Mouse (Mus musculus): ENCODE data around the gene Rex1bd.

Rex1bd gene

GRCm38 (mm10) chr8:70501820-70502529 lies 4.6 kb downstream of the Rex1bd start:
- no peak for DNase-seq

- peak in 1 of 2 experiments; percentile 48 for DNase-seq
Measured at GRCm38 (mm10) chr8:70500386-70501301, 5.9 kb downstream of the Rex1bd start.

GRCm38 (mm10) chr8:70495771-70496062 lies 10.8 kb downstream of the Rex1bd start:
- no peak for DNase-seq

DNA sequence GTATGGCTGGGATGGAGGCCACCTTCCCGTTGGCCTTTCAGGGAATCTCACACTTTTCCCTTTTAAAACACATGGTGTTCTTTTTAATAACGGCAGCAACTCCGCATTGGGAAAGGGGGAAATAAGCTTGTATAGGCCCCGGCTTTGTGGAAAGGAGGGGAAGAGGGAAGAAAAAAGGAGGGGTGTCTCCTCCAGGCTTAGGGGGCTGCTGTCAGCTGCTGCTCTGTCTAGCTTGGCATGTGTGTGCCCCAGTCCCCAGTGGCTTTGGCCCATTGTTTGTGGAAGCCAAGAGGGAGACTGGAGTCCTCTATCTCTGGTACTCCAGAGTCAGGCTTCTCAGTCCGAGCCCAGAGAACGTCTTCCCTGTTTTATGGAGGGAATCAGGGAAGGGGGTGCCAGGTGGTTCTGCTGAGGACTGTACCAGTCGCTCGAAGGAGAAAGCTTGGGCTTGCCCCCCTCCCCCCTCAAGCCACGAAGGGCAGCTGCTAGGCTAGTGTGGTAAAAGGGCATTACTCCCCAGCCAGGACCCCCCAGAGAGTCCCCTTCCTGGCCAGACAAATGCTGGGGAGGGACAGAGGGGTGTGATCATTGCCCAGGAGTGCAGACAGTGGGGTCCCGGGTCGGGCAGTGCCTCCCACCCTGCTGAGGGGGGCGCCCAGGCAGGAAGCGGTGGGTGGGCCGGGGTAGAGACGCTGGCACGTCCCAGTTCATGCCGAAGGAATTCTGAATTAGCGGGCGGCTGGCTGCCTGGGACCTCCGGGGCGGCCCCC lies 11.4 kb downstream of the Rex1bd start:
- DNase-seq = no peak

- no peak for DNase-seq
Measured at GRCm38 (mm10) chr8:70494416-70494945, 12.1 kb downstream of the Rex1bd start.

DNA sequence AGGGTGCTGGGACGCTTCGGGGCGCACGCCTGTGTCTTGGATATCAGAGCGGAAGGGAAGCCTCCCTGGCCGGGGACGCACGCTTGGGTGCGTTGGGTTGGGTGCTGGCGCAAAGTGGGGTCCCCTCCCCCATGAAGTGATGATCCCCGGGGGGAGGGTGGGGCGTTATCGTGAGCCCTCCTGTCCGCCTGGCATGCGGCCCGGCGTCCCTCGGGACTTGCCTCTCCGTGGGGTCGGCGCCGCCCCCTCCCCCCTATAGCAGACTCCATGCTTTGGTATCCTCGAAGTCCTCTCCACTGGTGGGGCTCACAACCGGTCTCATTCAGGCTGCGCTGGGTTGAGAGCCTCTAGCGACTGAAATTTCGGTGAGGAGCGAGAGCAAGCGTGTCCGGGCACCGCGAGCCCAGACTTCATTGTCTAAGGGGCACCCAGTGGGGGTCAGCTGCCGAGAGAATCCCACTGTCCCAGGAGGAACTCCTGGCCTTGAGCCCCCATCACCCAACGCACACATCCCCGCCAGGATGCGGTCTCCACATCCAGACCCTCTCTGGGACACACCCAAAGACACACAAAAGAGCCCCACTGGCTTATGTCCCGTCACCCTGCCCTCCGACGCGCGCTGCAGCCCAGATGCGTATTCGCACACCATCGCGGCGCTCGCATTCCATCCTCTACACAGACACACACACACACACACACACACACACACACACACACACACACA lies 12.7 kb downstream of the Rex1bd start:
- DNase-seq = no peak

- no peak for DNase-seq
Measured at GRCm38 (mm10) chr8:70492664-70493640, 13.6 kb downstream of the Rex1bd start, which contains the start of gene Crlf1. TSS of gene Crlf1 (plus strand) at chr8:70493158.

- no peak for DNase-seq
Measured at GRCm38 (mm10) chr8:70490880-70491495, 15.6 kb downstream of the Rex1bd start.

DNA sequence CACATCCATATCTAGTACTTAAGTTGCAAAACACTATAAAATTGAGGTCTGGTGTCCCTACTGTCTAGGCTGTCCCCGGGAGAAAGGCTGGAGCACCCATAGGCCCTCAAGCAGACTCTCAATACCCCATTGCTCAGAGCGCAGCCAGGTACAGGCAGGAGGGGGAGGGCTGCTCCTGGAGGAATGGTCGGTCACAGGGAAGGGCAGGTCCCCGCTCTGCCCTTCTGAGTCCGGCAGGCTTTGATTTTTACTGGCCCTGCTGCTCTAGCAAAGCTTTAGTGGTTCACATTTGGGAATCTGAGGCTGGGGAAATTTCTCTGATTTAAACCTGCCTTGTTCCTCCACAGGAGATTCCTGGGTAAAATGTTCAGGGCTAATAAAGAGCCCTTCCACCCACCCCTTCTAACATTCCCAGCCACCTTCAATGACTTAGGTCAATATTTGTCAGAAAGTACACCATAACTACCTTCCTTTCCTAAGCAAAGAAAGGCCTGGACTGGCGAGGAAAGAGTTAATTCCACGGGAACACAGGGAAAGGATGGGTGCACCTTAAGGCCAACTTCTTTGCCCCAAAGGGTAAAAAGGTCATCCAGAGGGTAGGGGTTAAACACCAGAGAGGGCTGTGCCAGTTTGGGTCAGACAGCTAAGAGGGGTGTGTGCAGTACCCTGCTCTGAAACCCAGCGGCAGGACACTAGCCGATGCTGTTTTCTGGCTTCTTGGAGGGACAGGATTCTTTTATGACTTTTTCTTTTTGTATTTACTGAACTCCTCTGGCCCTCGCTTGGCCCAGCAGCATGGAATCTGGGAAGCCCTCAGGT lies 16.3 kb downstream of the Rex1bd start:
- DNase-seq = peak in 1 of 2 experiments; percentile 15

DNA sequence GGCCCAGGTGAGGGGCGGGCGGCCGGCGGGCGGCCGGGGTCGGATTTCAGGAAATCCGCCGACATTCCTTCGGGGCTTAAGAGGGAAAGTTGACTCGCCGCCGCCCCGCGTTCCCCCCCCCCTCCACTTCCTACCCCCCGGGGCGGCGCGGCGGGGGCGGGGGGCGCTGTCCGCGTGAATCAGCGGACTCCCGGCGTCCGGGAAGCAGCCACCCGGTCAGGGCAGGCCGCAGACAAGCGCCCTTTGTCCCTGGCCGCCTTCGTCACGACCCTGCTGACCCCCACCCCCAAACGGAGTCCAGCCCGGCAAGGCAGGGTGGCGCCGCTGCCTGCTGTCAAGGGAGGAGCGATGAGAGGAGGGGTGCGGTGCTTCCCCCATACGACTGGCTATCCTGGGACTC lies 17.0 kb downstream of the Rex1bd start:
- DNase-seq = peak in 1 of 2 experiments; percentile 51

DNA sequence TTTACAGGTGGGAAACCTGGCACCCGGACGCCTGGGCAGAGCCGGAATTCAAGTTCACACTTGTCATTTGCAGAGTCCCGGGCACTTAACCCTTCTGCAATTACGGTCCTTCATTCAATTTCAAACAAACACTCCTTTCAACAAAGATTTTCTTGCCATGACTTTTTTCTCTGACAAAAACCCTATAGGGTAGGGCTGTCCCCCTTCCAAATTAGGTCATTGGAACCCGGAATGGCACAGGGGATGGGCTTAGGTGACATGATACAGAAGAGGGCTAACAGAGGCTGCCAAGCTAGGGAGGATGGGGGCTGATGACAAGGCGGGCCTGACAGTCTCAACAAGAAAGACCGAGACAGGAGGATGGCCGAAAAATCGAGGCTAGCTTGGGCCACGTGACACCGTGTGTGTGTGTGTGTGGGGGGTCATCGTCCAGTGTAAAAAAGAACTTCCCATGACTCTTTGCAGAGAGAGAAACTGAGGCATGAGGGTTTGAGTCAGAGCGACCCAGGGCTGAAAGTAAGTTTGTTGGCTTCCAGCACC lies 17.6 kb downstream of the Rex1bd start:
- no peak for DNase-seq

- peak; percentile 57 to 70 for DNase-seq
Measured at GRCm38 (mm10) chr8:70487993-70488796, 18.4 kb downstream of the Rex1bd start.

DNA sequence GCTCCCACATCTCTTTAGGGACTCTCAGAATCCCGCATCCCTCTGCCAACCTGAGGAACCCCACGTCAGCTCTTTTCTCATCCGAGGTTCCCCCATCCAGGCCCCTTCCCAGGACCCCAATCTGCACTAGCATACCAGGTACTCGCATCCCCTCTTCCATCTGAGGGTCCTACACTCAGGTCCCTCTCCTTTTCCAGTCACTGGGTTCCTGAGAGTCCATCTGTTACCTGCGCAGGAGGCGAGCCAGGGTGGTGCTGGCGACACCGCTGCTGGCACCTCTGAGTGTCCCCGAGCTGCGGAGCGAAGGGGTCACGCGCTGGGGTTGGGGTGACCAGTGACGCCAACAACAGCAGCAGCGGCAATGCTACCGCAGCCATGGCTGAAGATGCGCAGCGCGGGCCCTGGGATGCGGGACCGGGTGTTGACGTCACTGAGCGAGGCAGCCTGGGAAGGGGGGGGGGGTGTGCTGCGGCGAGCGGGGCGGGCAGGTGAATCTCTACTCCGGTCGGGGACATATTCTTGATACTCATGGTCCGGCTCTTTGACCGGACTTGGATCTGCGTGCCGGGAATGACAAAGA lies 19.5 kb downstream of the Rex1bd start, which contains the start of gene Tmem59l:
Tmem59l (minus strand) TSS at position 418 of the 580 bp plus-strand sequence.
- no peak for DNase-seq

DNA sequence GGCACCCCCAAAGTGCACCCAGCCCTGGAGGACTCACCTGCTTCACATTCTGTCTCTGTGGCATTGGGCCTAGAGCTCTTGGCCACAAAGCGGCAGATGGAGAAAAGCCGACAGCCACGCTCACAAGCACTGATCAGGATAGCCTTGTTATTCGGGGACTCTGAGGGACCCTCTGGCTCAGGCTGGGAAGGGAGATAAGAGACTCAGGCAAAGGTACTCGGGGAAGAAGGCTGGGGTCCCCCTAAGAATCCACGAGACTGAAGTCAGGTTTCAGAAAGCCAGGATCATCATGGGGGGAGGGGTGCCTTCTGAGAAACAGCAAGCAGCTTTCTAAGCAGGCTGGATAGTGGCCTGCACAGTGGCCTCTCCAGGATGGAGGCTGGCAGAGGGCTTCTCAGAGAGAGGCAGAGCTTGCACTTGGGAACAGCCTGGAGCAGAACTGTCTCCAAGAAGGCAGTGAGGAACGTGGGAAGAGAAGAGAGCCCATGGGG lies 20.3 kb downstream of the Rex1bd start:
- DNase-seq = no peak

DNA sequence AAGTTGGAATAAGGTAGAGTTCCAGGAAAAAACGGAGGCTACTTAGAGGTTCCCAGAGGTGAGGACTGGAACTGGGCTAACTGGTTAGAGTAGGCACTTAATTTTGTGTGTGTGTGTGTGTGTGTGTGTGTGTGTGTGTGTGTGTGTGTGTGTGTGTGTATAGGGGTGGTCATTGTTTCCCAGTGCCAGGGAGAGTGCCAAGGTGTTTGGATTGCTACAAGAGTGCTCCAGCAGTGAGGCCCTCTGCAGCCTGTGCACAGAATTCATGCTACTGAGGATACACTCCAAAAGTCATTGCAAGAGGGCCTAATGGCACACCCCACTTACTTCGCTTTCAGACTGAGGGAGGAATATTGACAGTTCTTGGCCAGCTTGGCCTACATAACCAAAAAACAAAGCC lies 23.6 kb downstream of the Rex1bd start:
- no peak for DNase-seq

GRCm38 (mm10) chr8:70481908-70482307 lies 24.6 kb downstream of the Rex1bd start:
- no peak for DNase-seq

- DNase-seq = peak; percentile 64 to 73
Measured at GRCm38 (mm10) chr8:70477269-70477982, 29.1 kb downstream of the Rex1bd start.

All from kidney, postnatal 4 days (tissue).